Mouse (Mus musculus) CH12.LX (cell line): Measurements from ENCODE around the gene Scin.

ENCODE experiments used
- CTCF ChIP-seq, 2 experiments: IDR thresholded peaks in 1 of 2; conservative IDR thresholded peaks in 1 of 2; 2 replicates each; pipeline ENCODE4 v1.5.1; 2011 to 2012; ENCODE audit warnings: low read depth in 2 of 2, low read length in 2 of 2, improper control_type of control experiment in 1 of 2, inconsistent platforms in 1 of 2, mild to moderate bottlenecking in 1 of 2, moderate library complexity in 1 of 2
- EP300 ChIP-seq: IDR thresholded peaks from 2 replicates; pipeline ENCODE4 v1.6.1; 2011; ENCODE audit warnings: low read length, improper control_type of control experiment
- GABPA ChIP-seq: IDR thresholded peaks from 2 replicates; pipeline ENCODE4 v1.6.1; 2012; ENCODE audit warnings: low read depth, low read length, improper control_type of control experiment, inconsistent platforms; ENCODE audit not compliant: insufficient replicate concordance
- MAFK ChIP-seq: IDR thresholded peaks from 2 replicates; pipeline ENCODE4 v1.6.1; 2011; ENCODE audit warnings: low read length, improper control_type of control experiment; ENCODE audit not compliant: insufficient replicate concordance
- NRF1 ChIP-seq: IDR thresholded peaks from 2 replicates; pipeline ENCODE4 v1.6.1; 2014; ENCODE audit warnings: low read depth, mild to moderate bottlenecking, inconsistent platforms, low read length, improper control_type of control experiment, moderate library complexity
- POLR2A ChIP-seq: IDR thresholded peaks from 2 replicates; pipeline ENCODE4 v1.6.1; 2011; ENCODE audit warnings: low read depth, mild to moderate bottlenecking, improper control_type of control experiment, low read length

DNA sequence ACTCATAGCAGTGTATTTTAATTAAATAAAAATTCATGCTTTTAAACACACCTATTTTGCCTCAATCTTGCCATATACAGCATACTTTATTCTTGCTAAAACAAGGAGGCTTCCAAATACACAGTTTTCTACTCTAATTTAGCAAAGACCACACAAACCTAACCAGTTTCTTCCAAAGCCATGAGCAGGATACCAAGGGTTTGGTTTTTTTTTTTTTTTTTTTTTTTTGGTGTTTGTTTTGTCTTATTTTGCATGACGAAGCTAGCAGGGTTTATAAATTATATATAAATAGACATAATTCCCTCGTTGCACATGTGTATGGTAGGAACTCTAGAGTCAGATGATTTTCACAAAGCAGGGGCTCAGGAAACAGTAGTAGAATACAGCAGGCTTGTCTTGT is 42.1 kb upstream of the Scin start:
- TF ChIP-seq CTCF (conservative IDR thresholded peaks at IDR 0.05 in 1 of 2, IDR thresholded peaks at IDR 0.05 in 1 of 2; ENCODE audit: low read depth in 2 of 2, low read length in 2 of 2) = no peak
- TF ChIP-seq POLR2A = no peak
- no peak for TF ChIP-seq EP300
- TF ChIP-seq MAFK = no peak
- no peak for TF ChIP-seq NRF1
- no peak for TF ChIP-seq GABPA
